Mouse (Mus musculus): ENCODE measurements at regions not wholly inside any gene's neighbourhood (a gene's known extent, or its start where the extent isn't known, plus 50 kb on each side); places are given as distances from the start of the nearest gene placed in this dataset.

- Histone ChIP-seq H3K9me3 (replicated peaks; ENCODE audit: control insufficient read depth, insufficient read depth, low read length, poor library complexity, severe bottlenecking) (no peaks in the 10 kb centered on the region), H3K36me3 (ENCODE audit: control insufficient read depth, insufficient read depth, low read length, poor library complexity, severe bottlenecking) (no peaks in the 10 kb centered on the region), H3K4me1 (ENCODE audit: control insufficient read depth, insufficient read depth, low read length) (no peaks in the 10 kb centered on the region), H3K27me3 (ENCODE audit: control insufficient read depth, insufficient read depth, low read length, poor library complexity, severe bottlenecking) (no peaks in the 10 kb centered on the region), H3K9ac (ENCODE audit: low read depth, poor library complexity, severe bottlenecking) (no peak overlapping the region), H3K27ac (ENCODE audit: insufficient read depth, low read length) (no peak overlapping the region), H3K4me3 (ENCODE audit: low read depth, low read length) (no peak overlapping the region)
- TF ChIP-seq EP300 (IDR thresholded peaks at IDR 0.05; ENCODE audit: insufficient read depth, low read depth, low read length) (no peak), CTCF (IDR thresholded peaks at IDR 0.05; ENCODE audit: low read depth, low read length) (no peak), POLR2A (IDR thresholded peaks at IDR 0.05; ENCODE audit: insufficient read depth, low read length) (no peak)
Measured at GRCm38 (mm10) chr1:42070064-42070463, 625.5 kb upstream of the Pou3f3 start.

- H3K27ac ChIP-seq (ENCODE audit: insufficient read depth, low read length), result no peak overlapping the region
- no peaks in the 10 kb centered on the region for H3K9me3 ChIP-seq (replicated peaks; ENCODE audit: control insufficient read depth, insufficient read depth, low read length, poor library complexity, severe bottlenecking)
- H3K4me1 ChIP-seq (ENCODE audit: control insufficient read depth, insufficient read depth, low read length), result no peaks in the 10 kb centered on the region
- no peaks in the 10 kb centered on the region for H3K36me3 ChIP-seq (ENCODE audit: control insufficient read depth, insufficient read depth, low read length, poor library complexity, severe bottlenecking)
- no peaks in the 10 kb centered on the region for H3K27me3 ChIP-seq (ENCODE audit: control insufficient read depth, insufficient read depth, low read length, poor library complexity, severe bottlenecking)
- H3K4me3 ChIP-seq (ENCODE audit: low read depth, low read length), result no peak overlapping the region
- H3K9ac ChIP-seq (ENCODE audit: low read depth, poor library complexity, severe bottlenecking), result no peak overlapping the region
- no peak for TF ChIP-seq CTCF (IDR thresholded peaks at IDR 0.05; ENCODE audit: low read depth, low read length)
- no peak for TF ChIP-seq EP300 (IDR thresholded peaks at IDR 0.05; ENCODE audit: insufficient read depth, low read depth, low read length)
- TF ChIP-seq POLR2A (IDR thresholded peaks at IDR 0.05; ENCODE audit: insufficient read depth, low read length), result no peak
Measured at GRCm38 (mm10) chr1:42096026-42096425, 599.5 kb upstream of the Pou3f3 start.

GRCm38 (mm10) chr1:42098580-42098979 is 597.0 kb upstream of the Pou3f3 start:
- H3K9me3 ChIP-seq (replicated peaks; ENCODE audit: control insufficient read depth, insufficient read depth, low read length, poor library complexity, severe bottlenecking), result no peaks in the 10 kb centered on the region
- H3K27me3 ChIP-seq (ENCODE audit: control insufficient read depth, insufficient read depth, low read length, poor library complexity, severe bottlenecking), result no peaks in the 10 kb centered on the region
- no peak overlapping the region for H3K9ac ChIP-seq (ENCODE audit: low read depth, poor library complexity, severe bottlenecking)
- no peak overlapping the region for H3K27ac ChIP-seq (ENCODE audit: insufficient read depth, low read length)
- TF ChIP-seq CTCF (IDR thresholded peaks at IDR 0.05; ENCODE audit: low read depth, low read length) (no peak), POLR2A (IDR thresholded peaks at IDR 0.05; ENCODE audit: insufficient read depth, low read length) (no peak), EP300 (IDR thresholded peaks at IDR 0.05; ENCODE audit: insufficient read depth, low read depth, low read length) (no peak)
- H3K36me3 ChIP-seq (ENCODE audit: control insufficient read depth, insufficient read depth, low read length, poor library complexity, severe bottlenecking), result no peaks in the 10 kb centered on the region
- H3K4me1 ChIP-seq (ENCODE audit: control insufficient read depth, insufficient read depth, low read length), result no peaks in the 10 kb centered on the region
- H3K4me3 ChIP-seq (ENCODE audit: low read depth, low read length), result no peak overlapping the region

- no peak overlapping the region for H3K9ac ChIP-seq (ENCODE audit: low read depth, poor library complexity, severe bottlenecking)
- no peaks in the 10 kb centered on the region for H3K4me1 ChIP-seq (ENCODE audit: control insufficient read depth, insufficient read depth, low read length)
- H3K27ac ChIP-seq (ENCODE audit: insufficient read depth, low read length), result no peak overlapping the region
- H3K9me3 ChIP-seq (replicated peaks; ENCODE audit: control insufficient read depth, insufficient read depth, low read length, poor library complexity, severe bottlenecking), result no peaks in the 10 kb centered on the region
- H3K4me3 ChIP-seq (ENCODE audit: low read depth, low read length), result no peak overlapping the region
- TF ChIP-seq POLR2A (IDR thresholded peaks at IDR 0.05; ENCODE audit: insufficient read depth, low read length) (no peak), EP300 (IDR thresholded peaks at IDR 0.05; ENCODE audit: insufficient read depth, low read depth, low read length) (no peak), CTCF (IDR thresholded peaks at IDR 0.05; ENCODE audit: low read depth, low read length) (no peak)
- no peaks in the 10 kb centered on the region for H3K36me3 ChIP-seq (ENCODE audit: control insufficient read depth, insufficient read depth, low read length, poor library complexity, severe bottlenecking)
- H3K27me3 ChIP-seq (ENCODE audit: control insufficient read depth, insufficient read depth, low read length, poor library complexity, severe bottlenecking), result no peaks in the 10 kb centered on the region
Measured at GRCm38 (mm10) chr1:42107521-42107920, 588.0 kb upstream of the Pou3f3 start.

GRCm38 (mm10) chr1:42107925-42108324 is 587.6 kb upstream of the Pou3f3 start:
- Histone ChIP-seq H3K27me3 (ENCODE audit: control insufficient read depth, insufficient read depth, low read length, poor library complexity, severe bottlenecking) (no peaks in the 10 kb centered on the region), H3K4me3 (ENCODE audit: low read depth, low read length) (no peak overlapping the region), H3K9me3 (replicated peaks; ENCODE audit: control insufficient read depth, insufficient read depth, low read length, poor library complexity, severe bottlenecking) (no peaks in the 10 kb centered on the region), H3K36me3 (ENCODE audit: control insufficient read depth, insufficient read depth, low read length, poor library complexity, severe bottlenecking) (no peaks in the 10 kb centered on the region), H3K9ac (ENCODE audit: low read depth, poor library complexity, severe bottlenecking) (no peak overlapping the region), H3K4me1 (ENCODE audit: control insufficient read depth, insufficient read depth, low read length) (no peaks in the 10 kb centered on the region), H3K27ac (ENCODE audit: insufficient read depth, low read length) (no peak overlapping the region)
- TF ChIP-seq EP300 (IDR thresholded peaks at IDR 0.05; ENCODE audit: insufficient read depth, low read depth, low read length), result no peak
- no peak for TF ChIP-seq POLR2A (IDR thresholded peaks at IDR 0.05; ENCODE audit: insufficient read depth, low read length)
- no peak for TF ChIP-seq CTCF (IDR thresholded peaks at IDR 0.05; ENCODE audit: low read depth, low read length)

GRCm38 (mm10) chr1:42152175-42152790 is 543.3 kb upstream of the Pou3f3 start:
- H3K36me3 ChIP-seq (ENCODE audit: control insufficient read depth, insufficient read depth, low read length, poor library complexity, severe bottlenecking), result no peaks in the 10 kb centered on the region
- TF ChIP-seq POLR2A (IDR thresholded peaks at IDR 0.05; ENCODE audit: insufficient read depth, low read length) (no peak), EP300 (IDR thresholded peaks at IDR 0.05; ENCODE audit: insufficient read depth, low read depth, low read length) (no peak), CTCF (IDR thresholded peaks at IDR 0.05; ENCODE audit: low read depth, low read length) (no peak)
- no peaks in the 10 kb centered on the region for H3K4me1 ChIP-seq (ENCODE audit: control insufficient read depth, insufficient read depth, low read length)
- no peaks in the 10 kb centered on the region for H3K9me3 ChIP-seq (replicated peaks; ENCODE audit: control insufficient read depth, insufficient read depth, low read length, poor library complexity, severe bottlenecking)
- no peak overlapping the region for H3K27ac ChIP-seq (ENCODE audit: insufficient read depth, low read length)
- no peak overlapping the region for H3K4me3 ChIP-seq (ENCODE audit: low read depth, low read length)
- no peak overlapping the region for H3K9ac ChIP-seq (ENCODE audit: low read depth, poor library complexity, severe bottlenecking)
- no peaks in the 10 kb centered on the region for H3K27me3 ChIP-seq (ENCODE audit: control insufficient read depth, insufficient read depth, low read length, poor library complexity, severe bottlenecking)

Measured in ES-Bruce4 (cell line).